Mouse (Mus musculus): ENCODE measurements around the gene Glrx2.
"Not testable (repeated sequence)": the region's sequence is repeated elsewhere in the genome, so short reads cannot be mapped to it uniquely, and the experiment has no call there.

The Glrx2 gene

GRCm38 (mm10) chr1:143716038-143716437, at the start of gene Glrx2:
Glrx2 (plus strand) TSS chr1:143716338.
- CTCF ChIA-PET, POLR2A ChIA-PET: not testable (repeated sequence)

DNA sequence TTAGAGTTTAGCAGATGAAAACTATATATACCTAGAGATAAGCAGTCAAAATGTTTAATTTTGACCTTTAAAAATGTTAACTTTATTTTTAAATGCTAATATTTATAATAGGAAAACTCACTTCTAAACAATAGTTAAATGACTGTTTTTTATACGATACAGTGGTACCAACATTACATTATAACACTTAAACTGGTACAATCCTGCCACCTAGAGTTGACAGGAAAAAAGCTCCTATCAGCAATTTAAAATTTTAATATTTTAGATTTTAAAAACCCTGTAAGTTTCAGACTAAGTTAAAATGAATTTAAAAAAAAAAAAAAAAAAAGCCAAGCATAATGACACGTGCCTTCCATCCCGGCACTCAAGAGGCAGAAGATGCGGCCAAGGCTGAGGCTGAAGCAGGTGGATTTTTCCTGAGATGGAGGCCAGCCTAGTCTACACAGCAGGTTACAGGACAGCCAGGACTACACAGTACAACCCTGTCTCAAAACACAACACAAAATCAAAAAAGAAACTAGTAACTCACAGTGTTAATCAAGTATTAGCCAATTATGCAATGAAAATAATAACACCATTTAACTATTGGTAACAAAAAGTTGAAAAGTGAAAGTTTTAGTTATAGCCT, 40.3 kb upstream of the Glrx2 start:
- POLR2A ChIA-PET: interaction anchor here in 2 of 4 experiments (0.6 to 1.7 kb wide), 4 partner anchors 9 to 51 kb away, joined by 4 to 8 read pairs (median 5); no protein-coding TSS in a partner anchor

DNA sequence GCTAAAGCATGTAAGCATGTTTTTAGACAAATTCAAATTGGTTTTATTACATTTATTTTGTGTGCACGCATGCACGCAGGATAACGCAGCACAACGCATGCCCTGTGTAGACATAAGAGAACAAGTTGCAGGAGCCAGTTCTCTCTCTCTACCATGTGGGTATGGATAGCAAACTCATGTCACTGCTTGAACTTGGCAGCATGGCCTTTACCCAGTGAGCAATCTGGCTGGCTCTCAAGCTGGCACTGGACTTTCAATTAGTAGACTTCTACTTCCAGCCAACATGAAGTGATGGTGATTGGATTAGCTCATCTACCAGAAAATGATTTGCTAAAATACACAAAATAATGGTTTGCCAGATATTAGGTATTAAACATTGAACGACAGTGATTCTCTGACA, 35.0 kb upstream of the Glrx2 start:
- CTCF ChIA-PET: no interaction called here
- POLR2A ChIA-PET: interaction anchor here in 1 of 4 experiments (1.0 kb wide), 1 partner anchor 9 kb away, joined by 3 read pairs; no protein-coding TSS in a partner anchor

More for the DNA sequence above, 40.3 kb upstream of the Glrx2 start:
- CTCF ChIA-PET: interaction anchor here in 2 of 4 experiments (0.6 to 0.7 kb wide), 3 partner anchors 12 to 450 kb away, joined by 3 to 8 read pairs (median 3); no protein-coding TSS in a partner anchor

GRCm38 (mm10) chr1:143684849-143685248, 31.3 kb upstream of the Glrx2 start:
- ChIA-PET CTCF (no interaction called here), POLR2A (interaction anchor here in 1 of 4 experiments (0.7 kb wide), 1 partner anchor 173 kb away, joined by 3 read pairs; no protein-coding TSS in a partner anchor)

DNA sequence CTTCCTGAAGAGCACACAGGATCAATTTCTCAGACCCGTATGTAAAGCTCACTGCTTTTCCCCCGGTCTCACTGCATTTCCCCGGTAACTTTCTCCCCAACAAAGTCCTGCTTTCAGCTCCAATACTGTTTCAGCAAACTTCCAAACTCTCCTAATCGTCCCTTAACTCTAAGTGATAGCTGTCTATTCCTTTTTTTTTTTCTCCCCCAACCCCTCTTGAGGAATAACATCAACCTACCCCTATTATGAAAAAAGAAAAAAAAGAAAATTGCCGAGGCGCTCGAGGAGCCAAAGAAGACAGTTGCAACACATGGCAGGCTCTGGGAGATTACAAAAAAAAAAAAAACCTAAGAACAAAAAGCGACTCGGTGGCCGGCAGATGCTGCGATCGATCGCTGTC, 14.4 kb upstream of the Glrx2 start:
- ChIA-PET CTCF (interaction anchor here in 1 of 4 experiments (0.7 kb wide), 1 partner anchor 30 kb away, joined by 3 read pairs; no protein-coding TSS in a partner anchor), POLR2A (interaction anchor here in 3 of 4 experiments (0.7 to 4.7 kb wide), 9 partner anchors 8 to 44 kb away, joined by 3 to 20 read pairs (median 4); no protein-coding TSS in a partner anchor)

DNA sequence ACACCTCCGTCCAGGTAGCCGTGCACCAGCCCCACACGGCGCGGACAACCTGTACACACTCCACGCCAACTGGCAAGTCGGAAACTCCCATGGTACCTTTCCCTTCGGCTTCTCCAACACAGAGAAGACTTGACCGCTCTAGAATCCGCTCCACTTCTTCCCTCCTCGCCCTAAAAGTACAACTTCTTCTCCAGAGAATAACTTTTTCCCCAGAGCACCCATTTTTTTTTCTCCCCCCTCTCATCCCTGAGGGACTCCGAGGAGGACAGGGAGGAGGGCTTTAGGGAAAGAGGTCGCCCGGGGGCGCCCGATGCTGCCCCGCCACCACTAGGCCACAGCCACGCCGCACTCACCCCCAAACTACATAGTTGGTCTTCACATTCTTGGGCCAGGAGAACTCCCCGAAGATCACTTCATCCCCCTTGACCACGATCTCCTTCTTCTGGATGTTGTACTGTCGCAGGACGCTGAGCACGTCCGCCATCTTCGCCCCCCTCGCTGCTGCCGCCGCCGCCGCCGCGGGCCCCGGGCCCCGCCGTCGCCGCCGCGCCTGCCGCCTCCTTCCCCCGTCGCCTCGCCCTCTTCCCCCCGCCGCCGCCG, 13.9 kb upstream of the Glrx2 start:
- POLR2A ChIA-PET: interaction anchor here in 3 of 4 experiments (0.7 to 4.7 kb wide), 8 partner anchors 9 to 44 kb away, joined by 3 to 20 read pairs (median 4); no protein-coding TSS in a partner anchor
- CTCF ChIA-PET: interaction anchor here in 1 of 4 experiments (0.7 kb wide), 1 partner anchor 30 kb away, joined by 3 read pairs; no protein-coding TSS in a partner anchor

GRCm38 (mm10) chr1:143702741-143703262, 13.3 kb upstream of the Glrx2 start, which contains the start of gene Cdc73:
Cdc73 (minus strand) TSS chr1:143702893.
- ChIA-PET POLR2A (interaction anchor here (0.8 to 1.4 kb wide), 14 partner anchors 12 to 74 kb away, joined by 3 to 14 read pairs (median 4); partner anchors contain the start of genes Trove2 (in 2 of the 4) and Uchl5 (in 2 of the 4)), CTCF (interaction anchor here in 3 of 4 experiments (0.6 to 1.2 kb wide), 5 partner anchors 15 to 302 kb away, joined by 3 to 6 read pairs (median 3); partner anchors contain the start of genes Trove2 (in 1 of the 3) and Uchl5 (in 1 of the 3))

DNA sequence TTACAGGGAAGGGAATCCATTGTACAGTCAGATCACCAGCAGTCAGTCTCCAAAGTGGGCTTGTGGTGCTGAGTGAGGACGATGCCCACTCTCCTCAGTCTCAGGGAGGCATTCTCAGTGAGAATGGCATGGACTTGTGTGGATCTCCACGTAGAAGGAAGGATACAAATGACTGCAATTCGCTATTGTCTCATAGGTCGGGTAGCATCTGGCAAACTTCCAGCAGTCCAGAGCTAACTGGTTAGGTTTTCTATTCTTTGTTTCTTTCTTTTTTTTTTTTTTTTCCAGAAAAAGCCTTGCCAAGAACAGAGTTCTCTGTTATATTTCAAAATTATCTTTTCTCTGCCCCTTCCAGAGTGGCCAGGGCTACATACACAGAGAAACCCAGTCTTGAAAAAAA, 9.1 kb upstream of the Glrx2 start:
- POLR2A ChIA-PET: no interaction called here
- CTCF ChIA-PET: no interaction called here

DNA sequence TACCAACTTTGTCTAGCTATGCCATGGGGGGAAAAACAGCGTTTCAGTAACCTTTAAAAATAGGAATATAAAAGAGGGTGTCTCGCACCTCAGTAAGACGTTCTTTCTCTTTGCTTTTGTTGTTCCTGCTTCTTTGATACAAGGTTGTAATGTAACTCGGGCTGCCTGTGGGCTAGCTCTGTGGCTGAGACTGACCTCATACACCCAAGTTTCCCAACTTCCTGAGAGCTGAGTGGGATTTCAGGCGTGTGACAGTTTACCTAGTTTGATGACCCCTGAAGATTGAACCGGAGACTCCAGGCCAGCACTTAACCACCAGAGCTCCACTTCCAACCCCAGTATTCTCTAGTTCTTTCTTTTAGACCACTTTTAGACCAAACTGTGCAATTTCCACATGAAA, 7.8 kb upstream of the Glrx2 start:
- CTCF ChIA-PET: interaction anchor here in 1 of 4 experiments (1.6 kb wide), 1 partner anchor 23 kb away, joined by 7 read pairs; no protein-coding TSS in a partner anchor
- POLR2A ChIA-PET: interaction anchor here in 2 of 4 experiments (0.6 to 1.3 kb wide), 4 partner anchors 11 to 53 kb away, joined by 3 to 6 read pairs (median 3); no protein-coding TSS in a partner anchor

- CTCF ChIA-PET: no interaction called here
- POLR2A ChIA-PET: interaction anchor here in 2 of 4 experiments (0.6 to 0.7 kb wide), 2 partner anchors 21 to 28 kb away, joined by 3 read pairs; no protein-coding TSS in a partner anchor
These were observed 6.0 kb upstream of the Glrx2 start for GRCm38 (mm10) chr1:143709966-143710626.

DNA sequence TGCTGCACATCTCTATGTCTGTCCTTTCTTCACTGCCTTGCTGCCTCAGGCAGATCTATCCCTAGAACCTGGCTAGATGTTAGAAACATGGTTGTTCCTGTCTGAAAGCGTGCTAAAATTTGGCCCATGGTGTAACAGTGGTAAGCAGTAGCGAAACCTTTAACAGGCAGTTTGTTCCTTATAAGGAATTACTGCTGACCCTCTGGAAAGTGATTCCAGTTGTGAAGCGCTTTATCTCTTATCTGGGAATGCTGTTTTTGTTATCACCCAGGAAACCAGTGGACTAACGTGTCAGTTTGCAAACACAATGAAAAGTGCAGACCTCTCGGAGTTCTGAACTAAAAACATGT, 5.5 kb upstream of the Glrx2 start:
- POLR2A ChIA-PET: interaction anchor here in 1 of 4 experiments (0.6 kb wide), 1 partner anchor 28 kb away, joined by 3 read pairs; no protein-coding TSS in a partner anchor

DNA sequence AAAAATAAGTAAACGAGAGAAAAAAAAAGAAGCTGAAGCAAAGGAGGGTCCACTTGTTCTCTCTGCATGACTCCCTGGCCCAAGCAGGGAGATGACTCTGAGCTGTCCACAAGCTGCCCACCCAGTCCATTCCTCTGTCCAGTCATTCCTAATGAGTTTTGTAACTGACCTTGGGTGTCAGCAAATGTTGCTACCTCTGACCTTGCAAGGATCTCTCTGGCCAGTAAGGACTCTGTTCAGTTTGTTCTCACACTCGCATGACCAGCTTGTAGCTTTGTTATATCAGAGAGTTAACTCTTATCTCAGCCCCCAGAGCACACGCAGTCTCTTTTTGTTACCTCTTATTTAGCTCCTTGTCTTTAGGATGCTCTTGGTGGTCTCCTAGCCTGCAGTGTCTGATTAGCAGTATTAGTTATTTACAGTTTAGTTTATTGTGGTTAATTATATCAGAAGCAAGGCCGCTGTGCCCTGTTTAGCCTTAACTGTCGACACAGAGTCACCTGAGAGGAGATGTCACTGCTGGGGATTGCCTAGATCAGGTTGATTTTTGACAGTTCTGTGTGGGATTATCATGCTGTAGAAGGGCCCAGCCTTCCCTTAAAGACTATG, 8.4 kb downstream of the Glrx2 start:
- CTCF ChIA-PET: no interaction called here
- POLR2A ChIA-PET: interaction anchor here in 2 of 4 experiments (0.8 to 1.1 kb wide), 3 partner anchors 19 to 53 kb away, joined by 3 read pairs; partner anchors contain the start of genes Trove2 (in 2 of the 2) and Uchl5 (in 2 of the 2)

More for the DNA sequence above, 5.5 kb upstream of the Glrx2 start:
- CTCF ChIA-PET: no interaction called here

DNA sequence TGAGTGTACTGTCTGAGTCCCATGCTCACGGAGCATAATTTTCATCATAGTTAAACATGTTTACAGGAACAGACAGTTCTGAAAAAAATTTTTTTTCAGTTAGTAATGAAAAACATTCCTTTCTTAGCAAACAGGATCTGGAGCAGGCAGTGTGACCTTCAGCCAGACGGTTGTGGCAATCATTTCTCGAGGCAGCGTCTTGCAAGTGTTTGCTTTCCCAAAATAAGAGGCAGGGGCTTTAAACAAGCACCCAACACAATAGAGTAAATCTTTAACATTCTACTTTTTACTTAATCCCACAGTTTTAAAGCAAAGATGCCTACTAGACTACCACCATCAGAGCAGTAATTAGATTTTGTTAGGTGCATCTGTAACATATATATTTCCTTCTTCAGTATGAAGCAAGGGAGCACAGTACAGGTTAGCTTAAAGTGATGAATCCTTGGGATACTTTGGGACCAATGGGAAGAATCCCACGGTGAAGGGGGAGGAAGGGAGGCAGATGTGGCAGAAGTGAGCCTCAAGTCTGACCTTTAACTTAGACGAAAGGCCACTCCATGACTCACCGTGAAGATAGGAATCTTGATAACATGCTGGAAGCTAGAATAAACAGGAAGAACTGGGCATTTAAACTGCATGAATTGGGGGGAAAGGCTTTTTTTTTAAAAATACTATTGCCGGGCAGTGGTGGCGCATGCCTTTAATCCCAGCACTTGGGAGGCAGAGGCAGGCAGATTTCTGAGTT, 11.7 kb downstream of the Glrx2 start:
- ChIA-PET POLR2A (interaction anchor here in 1 of 4 experiments (1.4 kb wide), 1 partner anchor 49 kb away, joined by 4 read pairs; the partner anchor contains the start of genes Trove2 and Uchl5), CTCF (no interaction called here)

DNA sequence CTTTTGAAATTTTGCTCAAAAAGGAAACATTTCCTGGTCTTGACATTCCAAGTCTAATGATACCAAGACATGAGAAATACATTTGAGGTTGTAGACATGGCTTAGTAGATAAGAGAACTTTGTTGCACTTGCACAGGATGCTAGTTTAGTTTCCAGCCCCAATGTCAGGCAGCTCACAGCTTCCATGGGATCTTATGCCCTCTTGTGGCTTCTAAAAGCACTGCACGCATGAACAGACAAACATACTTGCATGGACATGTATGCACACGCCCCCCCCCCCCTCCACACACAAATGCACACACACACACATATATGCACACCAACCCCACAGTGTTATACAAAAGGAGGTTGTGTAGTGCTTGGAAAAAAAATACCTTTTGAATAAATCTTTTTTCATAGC, 14.8 kb downstream of the Glrx2 start:
- POLR2A ChIA-PET: interaction anchor here in 3 of 4 experiments (0.6 to 4.9 kb wide), 15 partner anchors 8 to 47 kb away, joined by 3 to 37 read pairs (median 5); partner anchors contain the start of genes Trove2 (in 3 of the 3), Uchl5 (in 3 of the 3) and Cdc73 (in 1 of the 3)
- CTCF ChIA-PET: interaction anchor here (0.6 to 3.8 kb wide), 17 partner anchors 9 to 1968 kb away, joined by 3 to 18 read pairs (median 4); partner anchors contain the start of genes Cdc73 (in 1 of the 4), Trove2 (in 1 of the 4) and Uchl5 (in 1 of the 4)

GRCm38 (mm10) chr1:143731691-143732090, 15.6 kb downstream of the Glrx2 start:
- CTCF ChIA-PET: interaction anchor here in 3 of 4 experiments (0.8 to 3.8 kb wide), 11 partner anchors 8 to 177 kb away, joined by 3 to 18 read pairs (median 5); partner anchors contain the start of genes Cdc73 (in 1 of the 3), Trove2 (in 1 of the 3) and Uchl5 (in 1 of the 3)
- POLR2A ChIA-PET: interaction anchor here in 3 of 4 experiments (0.5 to 4.9 kb wide), 22 partner anchors 9 to 1835 kb away, joined by 3 to 37 read pairs (median 4); partner anchors contain the start of genes Trove2 (in 3 of the 3), Uchl5 (in 3 of the 3) and Cdc73 (in 1 of the 3)

GRCm38 (mm10) chr1:143733914-143734410, 17.8 kb downstream of the Glrx2 start:
- POLR2A ChIA-PET: interaction anchor here (0.6 to 4.9 kb wide), 13 partner anchors 9 to 828 kb away, joined by 3 to 37 read pairs (median 4); partner anchors contain the start of genes Trove2 (in 2 of the 4), Uchl5 (in 2 of the 4) and Cdc73 (in 1 of the 4)
- CTCF ChIA-PET: interaction anchor here in 1 of 4 experiments (0.9 to 3.8 kb wide), 2 partner anchors 42 to 70 kb away, joined by 3 to 18 read pairs; partner anchors contain the start of genes Trove2 and Uchl5
